Mouse (Mus musculus): ENCODE data around the gene Fam131c.

DNA sequence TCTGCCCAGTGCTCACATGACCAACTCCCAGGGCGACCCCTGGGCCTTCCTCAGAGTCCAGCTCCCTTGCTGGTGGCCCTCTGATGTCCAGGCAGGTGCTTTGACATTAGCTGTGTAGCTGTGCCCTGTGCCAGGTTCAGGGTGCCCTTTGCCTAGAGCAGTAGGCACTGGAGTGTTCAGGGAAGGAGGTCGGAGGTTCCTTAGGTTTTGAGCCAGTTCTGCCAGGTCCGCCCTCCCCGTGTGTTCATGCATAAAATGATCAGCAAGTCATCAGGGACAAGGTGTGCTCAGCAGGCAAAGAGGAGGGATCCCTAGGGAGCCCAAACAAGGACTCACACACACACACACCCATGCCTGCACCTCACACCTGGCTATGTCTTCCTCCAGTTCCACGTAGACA, 15.0 kb upstream of the Fam131c start:
- TF ChIP-seq CTCF (conservative IDR thresholded peaks at IDR 0.05; ENCODE audit: low read length) (no peak), NANOG (IDR thresholded peaks at IDR 0.05; ENCODE audit: borderline replicate concordance, low read length) (no peak)
